Mouse (Mus musculus) bone marrow macrophage, adult 2 months (primary cell): ENCODE results near the gene Spata2. TPM values are rescaled to one million over a fixed set of nuclear protein-coding genes. Genes with fewer than 3 reads are reported as not detected.

ENCODE experiments used
- H3K27ac ChIP-seq: 2 replicates; pipeline ENCODE4 v1.5.1; 2012; ENCODE audit warnings: low read depth, low read length; ENCODE audit not compliant: insufficient read depth
- H3K4me1 ChIP-seq: 2 replicates; pipeline ENCODE4 v1.6.1; 2012; ENCODE audit warnings: low read length; ENCODE audit not compliant: control insufficient read depth, insufficient read depth
- H3K4me3 ChIP-seq: 2 replicates; pipeline ENCODE4 v1.5.1; 2012; ENCODE audit warnings: mild to moderate bottlenecking, low read length, moderate library complexity; ENCODE audit not compliant: insufficient read depth
- CTCF ChIP-seq: IDR thresholded peaks from 2 replicates; pipeline ENCODE4 v1.5.1; 2012; ENCODE audit warnings: low read depth, mild to moderate bottlenecking, low read length, moderate library complexity
- POLR2A ChIP-seq: IDR thresholded peaks from 2 replicates; pipeline ENCODE4 v1.6.1; 2012; ENCODE audit warnings: mild to moderate bottlenecking, low read depth, low read length, borderline replicate concordance
- polyA plus RNA-seq: library from polyadenylated mRNA; stranded (reverse); fragments of >200 nt; gene quantifications from 2 replicates; pipeline ENCODE4 v1.2.4, GENCODE M21; 2012; ENCODE audit not compliant: missing spikeins, insufficient read depth, insufficient read length

Gene Spata2
- polyA plus RNA-seq, 1 experiment = 14.2 TPM

GRCm38 (mm10) chr2:167431418-167431776, 61.3 kb downstream of the Spata2 start:
- no peaks in the 10 kb centered on the region for H3K4me1 ChIP-seq
- no peak for TF ChIP-seq CTCF
- TF ChIP-seq POLR2A = no peak
- H3K4me3 ChIP-seq = no peak overlapping the region
- H3K27ac ChIP-seq = no peak overlapping the region

Other genes with a start within 250 kb of the Spata2 start
- gene B4galt5, start 143.7 kb downstream of the Spata2 start, polyA plus RNA-seq = 57.1 and 69.9 TPM in 2 replicates
- 23.4 and 27.4 TPM in 2 replicates for gene Slc9a8, start 71.2 kb downstream of the Spata2 start, polyA plus RNA-seq
- gene Rnf114, start 242 bp downstream of the Spata2 start, polyA plus RNA-seq = 115 and 117 TPM in 2 replicates
- 0.49 and 0.79 TPM in 2 replicates for gene Snai1, start 45.3 kb upstream of the Spata2 start, polyA plus RNA-seq
- gene Ube2v1, start 139.2 kb upstream of the Spata2 start, polyA plus RNA-seq = 132 and 166 TPM in 2 replicates
- gene Gm20431, start 168.6 kb upstream of the Spata2 start, polyA plus RNA-seq = 13.5 and 19.6 TPM in 2 replicates
- 109 and 122 TPM in 2 replicates for gene Cebpb, start 196.0 kb upstream of the Spata2 start, polyA plus RNA-seq
- 129 and 138 TPM in 2 replicates for gene Tmem189, start 196.9 kb upstream of the Spata2 start, polyA plus RNA-seq